Mouse (Mus musculus): ENCODE measurements around the gene St3gal2.
"Not testable (repeated sequence)": the region's sequence is repeated elsewhere in the genome, so short reads cannot be mapped to it uniquely, and the experiment has no call there.

St3gal2 gene

DNA sequence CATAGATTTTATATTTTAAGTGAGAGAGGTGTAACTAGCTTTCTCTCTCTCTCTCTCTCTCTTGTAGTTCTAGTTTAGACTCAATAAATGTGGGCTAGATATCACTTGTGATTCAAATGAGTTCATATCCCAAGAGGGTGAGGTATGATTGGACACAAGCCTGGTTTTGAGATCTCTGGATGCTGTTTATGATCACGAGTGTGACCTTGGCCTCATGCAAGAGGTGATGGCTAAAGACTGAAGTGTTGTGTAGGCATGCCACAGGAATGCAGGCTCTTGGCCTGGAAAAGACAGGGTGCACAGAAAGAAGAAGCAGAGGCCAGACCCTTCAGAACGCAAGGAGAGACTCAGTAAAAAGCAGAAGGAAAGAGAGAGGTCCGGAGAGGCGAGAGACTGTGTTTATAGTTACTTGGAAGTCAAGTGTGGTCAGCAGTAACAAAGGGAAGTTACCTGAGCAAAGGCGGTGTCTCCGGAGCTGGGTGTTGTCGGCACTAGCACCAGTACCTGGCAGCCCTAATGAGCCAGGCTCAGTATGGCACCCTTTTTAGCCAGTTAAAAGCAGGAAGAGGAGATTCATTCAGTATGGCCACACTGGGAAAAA, 24.7 kb downstream of the St3gal2 start:
- no peak for DNase-seq

DNA sequence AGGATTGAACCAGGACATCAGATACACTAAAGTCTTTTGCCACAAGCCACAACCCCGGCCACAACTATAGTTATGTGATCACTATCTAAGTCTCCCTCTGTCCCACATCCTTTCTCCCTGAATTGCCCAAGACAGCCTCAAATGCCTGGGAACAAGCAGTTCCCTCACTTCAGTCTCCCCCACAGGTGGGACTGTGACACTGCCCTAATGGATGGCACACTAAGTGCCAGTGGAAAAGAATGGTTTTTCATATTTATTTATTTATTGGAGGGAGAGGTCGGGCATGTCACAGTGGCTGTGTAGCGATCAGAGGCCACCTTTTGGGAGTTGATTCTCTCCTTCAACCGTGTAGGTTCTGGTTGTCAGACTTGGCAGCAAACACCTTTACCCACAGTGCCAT, 26.0 kb downstream of the St3gal2 start:
- no peak for DNase-seq

DNA sequence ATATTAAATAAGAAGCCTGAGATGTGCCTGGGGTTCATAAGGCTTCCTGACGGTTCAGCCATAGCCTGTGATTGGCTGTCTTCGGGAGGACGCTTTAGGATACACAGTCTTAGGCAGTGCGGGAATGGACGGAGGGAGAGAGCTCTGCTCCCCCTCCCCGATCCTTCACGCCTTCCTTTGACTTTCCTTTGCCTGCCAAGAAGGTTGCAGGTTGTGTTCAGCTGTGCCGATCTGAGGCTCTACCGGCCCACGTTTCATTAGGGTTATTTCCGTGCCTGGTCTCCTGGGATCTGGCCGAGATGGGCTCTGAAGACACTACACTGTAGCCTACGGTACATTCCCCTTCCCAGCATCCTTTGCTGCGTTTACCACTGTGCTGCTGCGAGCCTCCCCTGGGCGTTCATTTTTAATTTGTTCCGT, 30.4 kb downstream of the St3gal2 start:
- DNase-seq: no peak

DNA sequence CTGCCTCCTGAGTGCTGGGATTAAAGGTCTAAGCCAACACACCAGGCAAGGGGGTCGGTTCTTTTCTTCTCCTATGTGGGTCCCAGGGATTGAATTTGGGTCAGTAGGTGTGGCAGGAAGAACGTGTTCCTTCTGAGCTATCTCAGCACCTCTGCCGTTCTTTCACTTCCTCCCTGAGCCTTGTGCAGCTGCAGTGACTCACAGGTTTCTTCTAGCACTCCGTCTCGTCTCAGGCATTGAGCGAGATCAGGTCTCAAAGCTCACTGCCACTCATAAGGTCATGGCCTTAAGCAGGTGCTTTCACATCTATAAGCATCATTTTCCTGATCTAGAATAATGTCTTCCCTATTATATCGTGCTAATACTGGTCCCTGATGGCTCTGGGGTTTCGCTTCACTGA, 35.1 kb downstream of the St3gal2 start:
- no peak for DNase-seq

DNA sequence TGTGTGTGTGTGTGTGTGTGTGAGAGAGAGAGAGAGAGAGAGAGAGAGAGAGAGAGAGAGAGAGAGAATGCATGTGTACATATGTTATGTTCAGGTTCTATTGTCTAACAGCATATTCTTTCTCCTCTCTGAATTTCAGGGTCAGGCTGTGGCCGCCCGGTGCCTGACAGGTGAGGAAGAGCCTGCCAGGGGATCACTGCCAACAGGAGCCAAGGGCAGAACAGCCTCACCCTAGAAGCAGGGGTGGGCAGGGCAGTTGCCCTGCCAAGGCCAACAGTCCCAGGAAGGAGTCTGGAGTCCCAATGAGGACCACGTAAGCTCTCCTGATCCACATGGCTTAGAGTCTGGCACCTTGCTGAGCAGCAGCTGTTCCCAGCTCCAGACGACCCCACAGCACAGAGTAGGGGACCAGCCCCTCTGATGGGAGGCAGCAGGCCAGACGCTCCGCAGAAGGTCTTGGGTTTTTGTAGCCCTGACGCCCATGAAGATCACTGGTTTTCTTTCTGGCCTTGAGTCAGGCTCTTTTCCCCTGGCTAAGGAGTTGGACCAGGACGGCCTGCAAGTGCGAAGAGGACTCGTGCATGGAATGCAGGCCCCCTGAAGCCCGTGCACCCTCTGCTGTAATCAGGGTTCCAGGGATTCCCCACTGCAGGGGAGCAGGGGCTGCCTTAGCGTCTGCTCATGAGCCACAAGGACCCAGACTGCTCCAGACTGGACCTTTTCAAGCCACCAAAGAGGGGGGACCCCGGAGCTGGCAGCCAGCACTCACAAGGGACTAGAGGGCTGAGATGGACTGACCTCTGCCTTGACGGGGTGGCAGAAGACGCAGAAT, 37.1 kb downstream of the St3gal2 start:
- DNase-seq: peak; percentile 53 to 72

DNA sequence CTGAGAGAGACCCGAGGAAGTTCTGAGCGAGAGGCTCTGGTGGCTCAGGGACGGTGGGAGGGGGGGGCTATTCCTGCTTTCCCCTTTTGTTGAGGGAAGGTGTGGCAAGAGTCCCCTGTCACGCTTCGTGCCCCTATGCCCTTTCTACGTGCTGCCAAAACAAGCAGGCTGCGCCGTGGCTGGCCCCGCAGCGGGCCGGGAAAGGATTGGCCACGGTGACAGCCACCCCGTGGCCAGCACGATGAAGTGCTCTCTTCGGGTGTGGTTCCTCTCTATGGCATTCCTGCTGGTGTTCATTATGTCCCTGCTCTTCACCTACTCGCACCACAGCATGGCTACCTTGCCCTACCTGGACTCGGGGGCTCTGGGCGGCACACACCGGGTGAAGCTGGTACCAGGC, 37.7 kb downstream of the St3gal2 start:
- peak; percentile 76 to 81 for DNase-seq

DNA sequence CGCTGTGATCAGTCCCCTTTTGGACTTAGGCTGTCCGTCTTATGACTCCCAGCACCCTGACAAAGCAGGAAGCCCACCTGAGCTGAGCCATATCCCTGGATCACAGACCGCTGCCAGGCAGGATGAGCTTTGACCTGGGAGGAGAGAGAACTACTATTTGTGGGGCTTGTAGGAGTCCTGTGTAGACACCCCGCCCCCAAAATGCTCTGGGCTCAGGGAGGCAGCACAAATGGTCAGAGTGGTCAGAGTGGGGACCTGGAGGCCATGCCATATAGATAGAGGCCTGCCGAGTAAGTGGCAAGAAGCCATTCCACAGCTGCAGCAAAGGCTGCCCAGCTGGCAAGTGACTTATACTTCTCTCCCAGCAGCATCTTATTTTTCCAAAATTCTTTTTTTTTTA, 38.4 kb downstream of the St3gal2 start:
- DNase-seq: peak; percentile 50 to 60

DNA sequence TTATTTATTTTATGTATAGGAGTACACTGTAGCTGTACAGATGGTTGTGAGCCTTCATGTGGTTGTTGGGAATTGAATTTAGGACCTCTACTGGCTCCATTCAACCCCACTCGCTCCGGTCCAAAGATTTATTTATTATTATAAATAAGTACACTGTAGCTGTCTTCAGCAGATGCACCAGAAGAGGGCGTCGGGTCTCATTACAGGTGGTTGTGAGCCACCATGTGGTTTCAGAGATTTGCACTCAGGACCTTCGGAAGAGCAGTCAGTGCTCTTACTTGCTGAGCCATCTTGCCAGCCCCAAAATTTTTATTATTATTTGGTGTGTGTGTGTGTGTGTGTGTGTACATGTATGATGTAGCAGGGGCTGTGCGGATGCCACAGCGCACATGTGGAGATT, 38.8 kb downstream of the St3gal2 start:
- DNase-seq: not testable (repeated sequence)

DNA sequence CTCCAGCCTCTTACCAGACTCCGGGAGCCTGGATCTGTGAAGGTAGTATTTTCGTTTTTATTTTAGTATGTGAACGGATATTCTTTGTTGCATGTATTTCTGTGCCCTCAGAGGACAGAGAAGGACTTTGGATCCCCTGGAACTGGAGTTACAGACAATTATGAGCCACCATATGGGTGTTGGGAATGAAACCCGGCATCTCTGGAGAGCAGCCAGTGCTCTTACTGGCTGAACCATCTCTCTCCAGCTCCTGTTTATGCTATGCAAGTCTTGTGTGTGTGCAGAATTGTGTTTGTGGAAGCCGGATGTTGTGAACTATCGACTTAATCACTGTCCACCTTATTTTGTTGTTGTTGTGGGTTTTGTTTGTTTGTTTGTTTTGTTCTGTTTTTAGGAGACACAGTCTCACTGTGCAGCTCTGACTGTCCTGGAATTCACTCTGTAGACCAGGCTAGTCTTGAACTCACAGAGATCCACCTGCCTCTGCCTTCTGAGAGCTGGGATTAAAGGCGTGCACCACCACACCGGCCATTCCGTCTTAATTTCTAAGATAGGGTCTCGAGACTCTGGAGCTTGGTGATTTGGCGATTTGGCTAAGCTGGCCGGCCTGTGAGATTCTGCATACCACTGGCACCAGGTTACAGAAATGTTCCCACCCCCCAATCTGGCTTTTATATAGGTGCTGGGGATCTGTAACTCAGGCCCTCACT, 39.5 kb downstream of the St3gal2 start:
- peak; percentile 85 to 92 for DNase-seq

DNA sequence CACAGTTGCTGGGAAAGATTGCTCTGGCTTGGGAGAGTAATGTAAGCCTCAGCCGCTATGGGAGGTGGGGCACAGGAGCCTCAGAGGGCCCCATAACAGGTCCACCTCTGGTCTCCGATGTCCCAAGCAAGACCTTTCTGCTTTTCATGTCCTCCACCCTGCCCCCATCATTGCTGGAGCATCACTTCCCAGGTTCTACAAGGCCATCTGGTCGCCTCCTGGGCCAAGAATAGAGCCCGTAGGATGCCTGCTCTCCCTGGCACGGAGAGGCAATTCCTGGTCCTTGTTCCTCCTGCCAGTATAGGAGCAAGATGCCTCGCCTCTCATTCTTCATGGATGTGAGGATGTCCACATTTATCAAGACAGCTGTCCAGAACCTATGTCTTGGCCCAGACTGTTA, 40.2 kb downstream of the St3gal2 start:
- peak; percentile 92 to 94 for DNase-seq

DNA sequence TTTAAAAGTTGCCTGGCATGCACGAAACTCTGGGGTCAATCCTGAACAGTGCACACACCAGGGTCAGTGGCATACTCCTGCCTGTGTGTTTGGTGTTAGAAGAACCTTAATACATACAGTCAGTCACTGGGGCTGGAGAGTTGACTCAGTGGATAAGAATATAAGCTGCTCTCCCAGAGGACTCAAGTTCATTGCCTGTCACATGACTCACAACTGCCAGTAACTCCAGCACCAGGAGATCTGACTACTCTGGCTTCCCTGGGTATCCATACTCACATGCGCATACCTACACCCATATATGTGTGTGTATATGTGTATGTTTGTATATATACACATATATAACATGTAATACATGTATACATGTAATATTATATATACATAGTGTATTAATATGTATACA, 43.3 kb downstream of the St3gal2 start:
- DNase-seq: peak in 1 of 2 experiments; percentile 7

DNA sequence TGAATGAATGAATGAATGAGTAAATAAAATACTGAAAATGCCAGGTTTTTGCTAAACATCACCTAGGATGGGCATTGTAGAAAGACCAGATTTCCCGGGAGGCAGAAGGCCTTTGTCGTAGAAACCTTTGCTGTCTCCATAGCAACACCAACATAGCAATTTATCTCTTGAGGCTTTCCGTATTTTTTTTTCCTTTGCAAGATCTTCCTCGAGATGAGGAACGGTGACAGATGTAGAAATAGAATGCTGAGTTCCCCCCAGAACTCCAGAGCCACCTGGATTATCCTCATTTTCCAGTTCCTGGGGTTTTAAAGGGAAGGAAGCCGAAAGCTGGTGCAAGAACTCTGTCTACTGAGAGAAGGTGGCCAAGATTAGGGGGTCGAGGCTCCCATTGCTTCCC, 44.9 kb downstream of the St3gal2 start:
- peak in 1 of 2 experiments; percentile 10 for DNase-seq

DNA sequence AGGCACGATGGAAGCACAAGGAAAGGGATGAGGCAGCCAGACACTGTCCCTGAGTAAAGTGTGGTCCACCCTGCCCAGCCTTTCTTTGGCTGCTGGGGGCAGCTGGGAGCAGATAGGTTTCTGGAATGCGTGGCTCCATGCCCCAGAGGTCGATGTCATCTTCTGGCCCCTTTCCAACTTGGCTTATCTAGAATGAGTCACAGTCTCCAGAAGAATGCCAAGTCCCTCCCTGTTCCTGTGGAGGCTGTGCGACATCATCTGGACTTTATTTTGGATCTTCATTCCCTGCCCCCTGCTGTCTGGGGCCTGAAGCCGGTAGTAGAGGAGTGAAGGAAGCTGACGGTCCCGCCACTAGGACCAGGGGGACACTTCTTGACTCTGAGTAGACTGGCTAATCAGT, 45.9 kb downstream of the St3gal2 start:
- DNase-seq: peak; percentile 86 to 88

DNA sequence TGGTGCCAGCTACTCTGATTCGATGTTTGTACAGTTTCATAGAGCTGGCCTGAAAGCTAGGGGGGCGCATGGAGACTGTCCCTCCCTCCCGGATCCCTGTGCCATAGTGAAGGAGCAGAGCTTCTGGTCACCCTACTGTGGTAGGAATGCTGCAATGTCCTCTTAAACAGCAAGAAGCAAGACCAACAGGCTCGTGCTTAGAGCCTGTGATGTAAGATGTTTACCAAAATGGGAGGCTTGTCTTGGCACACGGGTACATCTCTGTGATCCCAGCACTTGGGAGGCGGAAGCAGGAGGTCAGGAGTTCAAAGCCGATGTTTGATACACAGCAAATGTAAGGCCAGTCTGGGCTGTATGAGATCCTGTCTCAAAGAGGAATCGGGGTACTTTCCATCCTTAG, 46.9 kb downstream of the St3gal2 start:
- DNase-seq: peak in 1 of 2 experiments; percentile 29

DNA sequence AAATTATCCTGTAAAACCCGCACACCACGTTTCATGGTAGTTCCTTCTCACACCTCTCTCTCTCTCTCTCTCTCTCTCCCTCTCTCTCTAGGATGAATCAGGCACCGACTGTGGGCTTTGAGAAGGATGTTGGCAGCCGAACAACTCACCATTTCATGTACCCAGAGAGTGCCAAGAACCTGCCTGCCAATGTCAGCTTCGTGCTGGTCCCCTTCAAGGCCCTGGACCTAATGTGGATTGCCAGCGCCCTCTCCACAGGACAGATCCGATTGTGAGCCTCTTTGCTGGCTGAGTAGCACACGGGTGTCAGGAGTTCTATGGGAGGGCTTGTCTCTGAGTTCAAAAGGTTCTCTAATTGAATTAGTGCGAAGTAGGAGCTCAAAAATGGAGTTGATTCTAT, 47.6 kb downstream of the St3gal2 start:
- peak; percentile 80 to 86 for DNase-seq

DNA sequence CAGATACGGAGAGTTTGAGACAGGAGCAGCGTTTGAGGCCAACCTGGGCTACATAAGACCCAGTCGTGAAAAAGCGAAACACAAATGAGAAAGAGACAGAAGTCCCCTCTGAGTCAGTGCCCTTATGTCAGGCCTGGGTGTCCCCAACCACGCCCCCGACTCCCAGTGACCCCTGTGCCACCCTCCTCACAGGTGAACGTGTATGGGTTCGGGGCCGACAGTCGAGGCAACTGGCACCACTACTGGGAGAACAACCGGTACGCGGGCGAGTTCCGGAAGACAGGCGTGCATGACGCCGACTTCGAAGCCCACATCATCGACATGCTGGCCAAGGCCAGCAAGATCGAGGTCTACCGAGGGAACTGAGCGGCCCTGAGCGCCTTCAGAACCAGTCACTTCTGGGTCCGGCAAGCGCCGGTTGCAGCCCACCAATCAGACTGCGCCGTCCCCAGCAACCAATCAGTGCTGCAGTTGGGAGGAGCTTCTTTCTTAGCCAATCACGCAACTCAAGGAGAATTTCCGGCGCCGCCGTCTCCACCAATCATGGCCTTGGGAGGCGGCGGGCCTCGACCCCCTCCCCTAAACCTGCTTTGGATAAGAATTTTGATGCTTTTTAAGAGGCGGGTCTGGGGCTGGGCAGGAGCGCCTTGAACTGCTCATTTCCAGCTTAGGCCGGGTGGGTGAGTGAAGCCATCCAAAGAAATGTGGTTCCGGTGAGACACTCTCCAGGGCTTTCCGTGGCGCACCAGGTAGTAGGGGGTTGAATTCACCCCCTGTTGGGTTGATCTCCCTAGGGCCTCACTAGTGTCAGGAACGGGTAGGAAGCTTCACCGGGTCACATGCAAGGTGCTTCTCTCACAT, 50.4 kb downstream of the St3gal2 start:
- peak; percentile 80 to 86 for DNase-seq

DNA sequence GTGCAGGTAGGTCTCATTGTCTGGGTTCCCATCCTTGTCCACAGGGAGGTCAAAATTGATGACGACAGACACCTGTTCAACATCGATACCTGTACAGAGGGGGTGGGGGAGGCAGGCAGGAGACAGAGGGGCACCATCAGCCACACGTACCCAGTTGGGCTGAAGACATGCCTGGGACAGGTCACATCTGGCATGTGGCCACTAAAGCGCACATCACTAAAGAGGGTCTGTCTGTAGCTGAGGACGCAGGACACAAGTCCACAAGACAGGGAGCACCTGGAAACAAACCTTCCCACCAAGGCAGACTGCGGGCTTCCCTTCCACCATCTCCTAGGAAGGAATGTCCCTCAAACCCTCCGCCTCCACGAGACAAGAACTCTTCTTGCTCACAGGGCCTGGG, 56.8 kb downstream of the St3gal2 start:
- not testable (repeated sequence) for DNase-seq

DNA sequence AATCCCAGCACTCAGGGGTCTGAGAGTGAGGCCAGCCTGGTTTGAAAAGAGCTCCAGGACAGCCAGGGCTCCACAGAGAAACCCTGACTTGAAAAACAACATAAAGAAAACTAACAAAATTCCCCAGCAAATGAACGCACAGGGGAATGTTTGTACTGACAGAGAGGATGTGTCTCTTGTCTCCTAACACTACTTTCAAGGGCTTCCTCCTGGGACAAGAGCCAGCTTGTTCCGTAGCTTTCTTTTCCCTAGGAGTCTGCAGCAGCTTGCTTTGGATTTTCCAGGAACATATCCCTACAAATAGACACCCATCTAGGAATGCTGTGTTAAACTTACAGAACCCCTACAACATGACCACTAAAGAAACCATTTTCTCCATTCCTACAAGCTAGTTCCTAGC, 58.3 kb downstream of the St3gal2 start:
- DNase-seq: not testable (repeated sequence)

DNA sequence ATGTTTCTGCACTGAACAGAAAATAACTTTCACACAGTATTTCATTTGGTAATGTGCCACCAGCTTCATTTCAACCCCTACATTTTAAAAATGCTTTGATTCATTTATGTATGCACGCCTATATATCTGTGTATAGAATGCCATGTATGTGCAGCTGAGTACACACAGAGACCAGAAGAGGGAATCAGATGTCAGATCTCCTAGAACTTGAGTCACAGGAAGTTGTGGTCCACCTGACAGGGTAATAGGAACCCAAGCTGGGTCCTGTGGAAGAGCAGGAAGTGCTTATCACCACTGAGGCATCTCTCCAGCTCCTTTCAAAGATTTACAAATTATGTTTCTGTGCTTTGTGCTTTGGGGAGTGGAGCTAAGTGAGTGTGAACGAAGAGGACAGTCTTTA, 61.6 kb downstream of the St3gal2 start:
- DNase-seq: no peak

DNA sequence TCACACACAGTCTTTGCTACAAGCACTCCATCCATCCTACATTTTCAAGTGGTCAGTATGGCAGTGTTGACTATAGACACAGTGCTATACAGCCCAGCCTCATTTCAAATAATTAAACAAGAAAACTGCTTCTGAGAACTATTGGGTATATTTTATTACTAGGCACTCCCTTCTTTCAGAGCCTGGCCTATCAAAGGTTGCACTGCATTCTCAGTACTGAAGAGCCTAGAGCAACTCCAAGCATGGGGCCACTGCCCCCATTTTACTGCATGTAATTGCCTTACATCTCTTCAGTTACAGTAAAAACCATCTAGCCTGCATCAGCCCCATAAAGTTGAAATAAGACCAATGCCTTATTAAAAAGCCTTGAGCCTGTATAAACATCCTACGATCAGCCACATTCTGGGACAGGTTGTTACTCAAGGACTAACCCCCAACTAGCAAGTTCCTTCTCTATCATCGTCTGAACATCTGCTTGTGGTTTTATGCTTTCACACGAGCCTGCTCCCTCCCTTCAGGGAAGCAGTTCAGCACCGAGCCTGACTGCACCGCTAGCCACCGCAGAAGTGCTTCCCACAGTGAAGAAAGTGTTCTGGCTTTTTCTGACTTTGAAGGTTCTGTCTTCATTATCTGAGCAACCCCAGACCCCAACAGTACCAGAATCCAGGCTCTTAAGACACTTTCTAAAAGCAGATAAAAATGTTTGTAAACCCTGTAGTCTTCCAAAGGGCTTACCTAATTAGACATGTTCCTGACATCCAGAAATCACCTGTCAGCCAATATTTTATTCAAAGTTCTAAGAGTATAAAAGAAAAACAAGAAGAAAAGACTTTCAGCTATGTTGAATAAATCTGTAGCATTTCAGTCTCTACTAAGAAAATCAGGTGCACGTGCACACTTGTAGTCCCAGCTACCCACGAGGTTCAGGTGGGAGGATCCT, 68.4 kb downstream of the St3gal2 start:
- DNase-seq: no peak

DNA sequence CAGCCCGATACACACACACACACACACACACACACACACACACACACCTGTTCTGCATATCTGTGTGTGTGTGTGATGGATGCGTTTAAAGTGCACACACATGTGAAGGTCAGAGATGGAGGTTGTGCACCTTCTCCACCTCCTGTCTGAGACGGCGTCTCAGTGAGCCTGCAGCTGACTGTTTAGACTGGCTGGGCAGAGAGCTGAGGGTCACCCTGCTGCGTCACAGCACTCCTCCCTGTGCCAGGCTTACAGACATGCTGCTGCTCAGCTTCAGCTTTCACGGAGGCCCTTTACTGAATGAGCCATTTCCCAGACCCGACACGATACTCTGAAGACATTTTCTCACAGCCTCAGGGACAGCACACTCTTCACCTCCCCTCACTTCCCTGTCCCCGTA, 70.3 kb downstream of the St3gal2 start:
- DNase-seq: no peak
